Mouse (Mus musculus): Measurements from ENCODE around the gene Vil1.

Vil1 gene

GRCm38 (mm10) chr1:74412711-74413110 lies 3.5 kb downstream of the Vil1 start:
- DNase-seq (ENCODE audit: low spot score in 2 of 2) = no peak

- DNase-seq (ENCODE audit: low spot score in 2 of 2) = no peak
Measured at GRCm38 (mm10) chr1:74415143-74415542, 6.0 kb downstream of the Vil1 start.

- no peak for DNase-seq (ENCODE audit: low spot score in 2 of 2)
Measured at GRCm38 (mm10) chr1:74418747-74419439, 9.7 kb downstream of the Vil1 start.

- DNase-seq (ENCODE audit: low spot score in 2 of 2) = no peak
Measured at GRCm38 (mm10) chr1:74419440-74419794, 10.2 kb downstream of the Vil1 start.

GRCm38 (mm10) chr1:74423147-74423546 lies 14.0 kb downstream of the Vil1 start:
- no peak for DNase-seq (ENCODE audit: low spot score in 2 of 2)

- DNase-seq (ENCODE audit: low spot score in 2 of 2) = no peak
Measured at GRCm38 (mm10) chr1:74425845-74426244, 16.7 kb downstream of the Vil1 start.

GRCm38 (mm10) chr1:74433220-74433619 lies 24.0 kb downstream of the Vil1 start:
- no peak for DNase-seq (ENCODE audit: low spot score in 2 of 2)

- no peak for DNase-seq (ENCODE audit: low spot score in 2 of 2)
Measured at GRCm38 (mm10) chr1:74434596-74434995, 25.4 kb downstream of the Vil1 start.

- no peak for DNase-seq (ENCODE audit: low spot score in 2 of 2)
Measured at GRCm38 (mm10) chr1:74435563-74435962, 26.4 kb downstream of the Vil1 start.

GRCm38 (mm10) chr1:74437702-74438427 lies 28.7 kb downstream of the Vil1 start:
- no peak for DNase-seq (ENCODE audit: low spot score in 2 of 2)

GRCm38 (mm10) chr1:74439166-74439876 lies 30.1 kb downstream of the Vil1 start:
- DNase-seq (ENCODE audit: low spot score in 2 of 2) = no peak

GRCm38 (mm10) chr1:74444538-74444937 lies 35.4 kb downstream of the Vil1 start:
- DNase-seq (ENCODE audit: low spot score in 2 of 2) = no peak

- no peak for DNase-seq (ENCODE audit: low spot score in 2 of 2)
Measured at GRCm38 (mm10) chr1:74452611-74453045, 43.5 kb downstream of the Vil1 start.

GRCm38 (mm10) chr1:74460273-74460672 lies 51.1 kb downstream of the Vil1 start:
- peak; percentile 44 to 64 for DNase-seq (ENCODE audit: low spot score in 2 of 2)

Data from right cerebral cortex, postnatal 10 days (tissue).